Mouse (Mus musculus): ENCODE results near the gene Hs1bp3.

Hs1bp3 gene

GRCm38 (mm10) chr12:8301011-8301814 lies 12.0 kb upstream of the Hs1bp3 start:
- DNase-seq (ENCODE audit: low read depth in 1 of 2, low spot score in 2 of 2): no peak

DNA sequence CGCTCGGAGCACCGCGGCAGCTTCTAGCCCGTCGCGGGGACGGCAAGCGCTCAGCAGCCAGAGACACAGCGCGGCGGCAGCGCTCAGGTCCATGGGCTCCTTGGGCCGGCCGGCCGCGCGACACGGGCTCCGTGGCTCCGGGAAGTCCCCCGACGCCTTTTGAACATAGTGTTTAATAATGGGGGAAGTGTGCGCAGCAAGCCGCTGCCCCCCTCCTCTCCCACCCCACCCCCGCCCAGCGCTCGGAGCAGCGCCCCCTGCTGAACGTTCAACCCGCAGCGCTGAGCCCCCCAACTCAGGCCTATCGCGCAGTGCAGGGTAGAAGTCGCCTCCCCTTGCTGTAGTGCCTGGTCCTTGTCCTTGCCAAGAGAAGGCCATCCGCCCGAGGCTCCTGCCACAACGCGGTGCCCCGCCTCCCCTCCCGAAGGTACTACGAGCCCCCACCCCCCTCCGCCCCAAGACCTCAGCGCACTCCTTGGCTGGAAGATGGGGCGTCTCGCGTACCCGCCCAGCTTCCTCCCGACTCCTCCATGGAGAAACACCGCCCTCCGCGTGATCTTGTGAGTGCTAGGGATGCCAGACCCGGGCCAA lies 11.3 kb upstream of the Hs1bp3 start, which contains the start of gene Gdf7:
Gene Gdf7, minus strand, starts transcription at position 114 of the 591 bp plus-strand sequence.
- DNase-seq (ENCODE audit: low read depth in 1 of 2, low spot score in 2 of 2): no peak

- DNase-seq (ENCODE audit: low read depth in 1 of 2, low spot score in 2 of 2): no peak
Observed at GRCm38 (mm10) chr12:8305258-8305657, 8.0 kb upstream of the Hs1bp3 start.

GRCm38 (mm10) chr12:8306432-8306831 lies 6.8 kb upstream of the Hs1bp3 start:
- DNase-seq (ENCODE audit: low read depth in 1 of 2, low spot score in 2 of 2): peak in 1 of 2 experiments; percentile 23

GRCm38 (mm10) chr12:8306910-8307309 lies 6.3 kb upstream of the Hs1bp3 start:
- DNase-seq (ENCODE audit: low read depth in 1 of 2, low spot score in 2 of 2): no peak

DNA sequence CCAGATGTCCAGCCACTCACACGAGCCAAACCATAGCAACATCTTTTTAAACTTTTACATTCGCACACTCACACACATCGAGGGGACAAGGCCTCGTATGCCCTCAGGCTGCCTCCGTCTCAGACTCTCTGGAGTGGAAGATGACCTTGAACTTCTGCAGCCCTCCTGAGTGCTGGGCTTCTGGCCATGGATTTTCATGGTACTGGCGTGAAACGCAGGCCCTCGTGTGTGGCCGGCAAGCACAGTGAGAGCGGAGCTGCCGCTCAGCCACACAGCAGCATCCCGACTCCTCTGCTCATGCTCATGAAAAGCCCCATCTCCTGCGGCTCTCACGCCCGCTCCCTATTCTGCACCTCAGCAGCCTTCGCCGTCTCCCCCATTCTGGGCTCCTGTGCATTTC lies 2.2 kb upstream of the Hs1bp3 start:
- DNase-seq (ENCODE audit: low read depth in 1 of 2, low spot score in 2 of 2): no peak

DNA sequence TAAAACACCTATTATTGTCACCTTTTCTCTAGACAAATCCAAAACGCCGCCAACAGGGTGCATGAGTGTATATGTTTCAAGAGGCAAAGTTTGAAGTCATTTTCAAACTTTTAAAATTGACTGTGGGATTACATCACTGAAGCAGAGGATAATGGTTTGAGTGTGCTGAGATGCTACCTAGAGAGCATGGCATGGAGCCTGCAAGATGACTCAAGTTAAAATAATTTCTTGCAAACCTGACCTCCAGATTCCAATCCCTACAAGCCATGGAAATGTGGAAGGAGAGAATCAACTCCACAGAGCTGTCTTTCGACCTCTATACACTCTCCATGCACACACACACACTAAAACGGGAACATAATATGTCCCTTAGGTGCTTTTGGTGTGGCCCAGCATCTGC lies 966 bp upstream of the Hs1bp3 start:
- DNase-seq (ENCODE audit: low read depth in 1 of 2, low spot score in 2 of 2): no peak

DNA sequence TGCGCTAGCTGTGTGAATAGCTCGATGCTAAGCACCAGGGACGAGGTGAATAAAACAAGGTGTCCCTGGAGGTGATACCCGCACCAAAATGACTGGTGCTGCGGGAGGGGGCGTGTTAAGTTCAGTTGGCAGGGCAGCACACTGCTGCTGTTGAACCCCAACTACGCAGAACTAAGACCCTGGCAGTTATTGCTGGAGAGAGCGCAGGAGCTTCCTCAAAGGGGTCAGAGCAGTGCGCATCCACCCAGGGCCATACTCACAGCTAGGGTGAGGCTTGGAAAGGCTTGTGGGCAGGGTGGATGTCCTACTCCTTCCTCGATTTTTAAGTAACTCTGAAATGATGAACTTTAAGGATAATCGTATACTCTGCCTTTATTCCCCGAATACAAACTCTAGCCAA lies 541 bp downstream of the Hs1bp3 start:
- DNase-seq (ENCODE audit: low read depth in 1 of 2, low spot score in 2 of 2): no peak

- no peak for DNase-seq (ENCODE audit: low read depth in 1 of 2, low spot score in 2 of 2)
Observed at GRCm38 (mm10) chr12:8316541-8316940, 3.3 kb downstream of the Hs1bp3 start.

DNA sequence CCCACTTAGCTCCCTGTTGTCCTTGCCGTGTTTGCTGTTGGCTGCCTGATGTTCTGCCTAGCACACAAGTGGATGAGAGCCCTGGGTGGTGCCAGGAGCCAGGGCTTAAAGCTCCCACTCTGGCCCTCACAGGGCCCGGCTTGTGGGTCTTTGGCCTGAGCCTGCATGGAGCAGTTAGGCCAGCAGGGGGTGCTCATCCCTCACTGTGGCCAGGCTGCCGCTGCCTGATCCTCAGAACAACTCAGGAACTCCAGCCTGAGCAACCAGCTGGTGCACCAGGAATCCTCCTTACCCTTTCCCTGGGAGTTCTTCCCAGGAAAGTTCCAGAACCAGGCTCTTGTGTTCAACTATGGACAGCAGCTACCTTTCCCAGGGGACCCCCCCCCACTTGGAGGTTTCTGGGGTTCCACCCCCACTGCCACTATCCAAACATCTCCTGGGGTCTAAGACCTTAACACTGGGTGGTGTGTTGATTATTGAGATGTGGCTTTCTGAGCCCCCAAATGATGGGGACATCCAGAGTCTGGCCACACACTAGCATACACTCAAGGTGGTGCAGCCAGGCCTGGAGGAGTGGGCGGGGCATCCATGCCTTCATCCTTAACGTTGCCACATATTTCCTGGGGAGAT lies 7.0 kb downstream of the Hs1bp3 start:
- DNase-seq (ENCODE audit: low read depth in 1 of 2, low spot score in 2 of 2): peak in 1 of 2 experiments; percentile 66

DNA sequence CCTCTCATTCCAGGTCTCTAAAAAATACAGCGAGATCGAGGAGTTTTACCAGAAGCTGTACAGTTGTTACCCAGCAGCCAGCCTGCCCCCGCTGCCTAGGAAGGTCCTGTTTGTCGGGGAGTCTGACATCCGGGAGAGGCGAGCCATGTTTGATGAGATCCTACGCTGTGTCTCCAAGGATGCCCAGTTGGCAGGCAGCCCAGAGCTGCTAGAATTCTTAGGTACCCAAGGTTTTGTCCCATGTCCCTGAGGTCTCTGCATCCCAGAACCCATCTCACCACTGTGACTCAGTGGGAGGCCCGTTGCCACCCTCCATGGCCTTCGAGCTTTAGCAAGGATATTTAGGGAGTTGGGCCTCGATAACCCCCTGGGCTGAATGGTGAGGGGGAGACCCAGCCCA lies 8.3 kb downstream of the Hs1bp3 start:
- DNase-seq (ENCODE audit: low read depth in 1 of 2, low spot score in 2 of 2): no peak

DNA sequence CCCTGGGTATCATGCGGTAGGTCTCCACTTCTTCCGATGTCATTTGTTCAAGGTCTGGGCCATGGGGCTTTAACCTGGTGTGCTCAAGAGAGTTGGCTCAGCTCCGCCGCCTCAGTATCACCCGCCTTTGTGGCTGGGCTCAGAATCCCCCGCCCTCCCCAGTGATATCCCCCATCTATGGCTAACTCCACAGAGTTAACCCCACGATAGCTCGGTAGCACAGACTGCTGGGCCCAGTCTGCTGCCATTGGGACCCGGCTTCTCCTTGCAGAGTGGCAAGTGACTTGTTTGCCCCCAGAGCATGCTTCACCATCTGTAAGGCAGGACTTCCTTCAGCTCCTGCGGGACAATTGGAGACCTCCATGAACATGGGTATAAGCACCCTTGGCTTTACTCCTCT lies 10.9 kb downstream of the Hs1bp3 start:
- DNase-seq (ENCODE audit: low read depth in 1 of 2, low spot score in 2 of 2): no peak

DNA sequence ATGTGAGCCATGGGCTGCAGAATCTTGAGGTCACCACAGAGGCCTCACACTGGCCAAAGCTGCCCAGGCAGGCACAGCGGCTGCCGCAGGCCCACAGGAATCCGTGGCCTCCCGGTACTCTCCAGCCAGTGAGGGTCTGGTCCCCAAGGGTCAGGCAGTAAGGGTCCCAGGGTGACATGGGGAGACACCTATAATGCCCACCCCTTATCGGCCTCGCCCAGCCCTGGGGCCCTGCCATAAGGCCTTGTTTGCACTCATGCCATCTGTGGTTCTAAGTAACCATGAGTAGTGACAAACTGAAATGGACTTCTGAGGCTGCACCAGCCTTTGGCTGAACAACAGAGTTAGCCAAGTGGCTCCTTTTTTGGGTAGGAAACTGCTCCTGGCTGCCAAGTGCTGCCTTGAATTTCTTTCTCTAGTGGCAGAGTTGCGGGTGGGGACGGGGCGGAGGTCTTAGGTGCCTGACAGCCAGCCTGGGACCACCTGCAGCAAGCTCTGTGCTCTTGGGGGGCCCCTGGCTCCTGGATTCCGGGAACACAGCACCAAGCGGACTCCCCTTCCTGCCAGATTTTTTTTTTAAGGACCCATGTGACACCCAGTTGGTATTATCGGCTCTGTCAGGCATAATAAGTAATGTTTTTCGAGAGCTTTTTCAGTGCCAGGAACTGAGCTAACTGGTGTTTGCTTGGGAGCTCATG lies 12.2 kb downstream of the Hs1bp3 start:
- no peak for DNase-seq (ENCODE audit: low read depth in 1 of 2, low spot score in 2 of 2)

DNA sequence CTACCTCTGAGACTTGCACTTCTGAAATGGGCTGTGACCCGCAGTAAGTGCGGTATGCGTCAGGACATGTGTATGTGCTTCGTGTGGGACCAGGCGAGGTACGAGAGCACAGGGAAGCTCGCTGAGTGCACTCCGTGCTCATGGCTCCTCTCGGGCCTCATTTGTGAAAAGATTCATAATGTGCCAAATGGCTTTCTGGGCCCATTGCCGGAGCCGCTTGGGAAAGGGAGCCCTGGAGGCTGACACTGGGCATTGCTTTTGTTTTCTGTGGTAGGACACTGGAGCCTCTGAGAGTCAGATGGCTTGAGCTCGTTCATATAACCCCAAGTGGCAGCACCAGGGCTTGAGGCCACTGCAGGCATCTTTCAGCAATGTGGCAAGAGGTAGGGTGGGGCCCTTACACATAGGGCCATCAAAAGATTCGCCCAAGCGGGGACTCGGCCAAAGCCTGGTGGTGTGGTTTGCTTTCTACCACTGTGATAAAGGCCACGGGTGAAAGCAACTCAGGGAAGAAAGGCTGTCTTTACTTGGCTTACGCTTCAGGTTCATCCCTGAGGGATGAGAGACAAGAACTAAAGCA lies 12.8 kb downstream of the Hs1bp3 start:
- no peak for DNase-seq (ENCODE audit: low read depth in 1 of 2, low spot score in 2 of 2)

DNA sequence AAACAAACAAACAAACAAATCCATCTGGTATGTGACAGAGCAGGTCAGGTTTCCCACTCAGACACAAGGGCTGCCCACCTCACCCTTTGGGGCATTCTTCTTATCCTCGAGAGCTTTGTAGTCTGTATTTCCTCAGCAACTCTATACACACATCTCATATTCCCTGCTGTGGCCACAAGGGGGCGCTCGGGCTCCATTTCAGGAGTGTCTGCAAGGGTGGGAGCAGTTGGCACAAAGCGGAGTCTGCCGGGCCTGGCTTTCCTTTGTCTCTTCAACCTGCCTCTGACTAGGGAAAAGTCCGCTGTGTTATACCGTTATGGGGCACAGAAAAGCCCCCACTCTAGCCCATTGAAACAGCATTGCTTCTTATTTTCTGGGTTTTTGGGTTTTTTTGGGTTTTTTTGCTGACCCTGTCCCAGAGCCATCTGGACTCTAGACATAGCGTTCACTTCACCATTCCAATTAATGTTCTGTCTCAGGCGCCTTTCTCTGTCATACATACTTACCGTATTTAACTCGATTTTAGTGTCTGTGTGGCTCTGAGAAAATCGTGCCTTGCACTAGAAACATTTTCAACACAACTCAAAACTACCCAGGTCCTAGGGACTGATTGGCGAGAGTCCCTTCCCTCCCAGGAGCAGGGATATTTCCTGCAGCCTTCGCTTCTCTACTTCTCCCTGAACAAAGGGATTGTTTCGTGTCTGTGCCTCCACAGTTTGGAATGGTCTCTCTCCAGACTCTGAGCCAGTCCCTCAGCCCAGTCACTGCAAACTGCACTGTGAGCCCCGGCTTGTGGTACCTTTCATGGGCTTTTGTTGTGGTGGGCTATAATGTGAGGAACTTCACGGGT lies 13.8 kb downstream of the Hs1bp3 start:
- DNase-seq (ENCODE audit: low read depth in 1 of 2, low spot score in 2 of 2): peak; percentile 66 to 80

GRCm38 (mm10) chr12:8327675-8328053 lies 14.4 kb downstream of the Hs1bp3 start:
- no peak for DNase-seq (ENCODE audit: low read depth in 1 of 2, low spot score in 2 of 2)

- DNase-seq (ENCODE audit: low read depth in 1 of 2, low spot score in 2 of 2): no peak
Observed at GRCm38 (mm10) chr12:8329236-8329635, 16.0 kb downstream of the Hs1bp3 start.

DNA sequence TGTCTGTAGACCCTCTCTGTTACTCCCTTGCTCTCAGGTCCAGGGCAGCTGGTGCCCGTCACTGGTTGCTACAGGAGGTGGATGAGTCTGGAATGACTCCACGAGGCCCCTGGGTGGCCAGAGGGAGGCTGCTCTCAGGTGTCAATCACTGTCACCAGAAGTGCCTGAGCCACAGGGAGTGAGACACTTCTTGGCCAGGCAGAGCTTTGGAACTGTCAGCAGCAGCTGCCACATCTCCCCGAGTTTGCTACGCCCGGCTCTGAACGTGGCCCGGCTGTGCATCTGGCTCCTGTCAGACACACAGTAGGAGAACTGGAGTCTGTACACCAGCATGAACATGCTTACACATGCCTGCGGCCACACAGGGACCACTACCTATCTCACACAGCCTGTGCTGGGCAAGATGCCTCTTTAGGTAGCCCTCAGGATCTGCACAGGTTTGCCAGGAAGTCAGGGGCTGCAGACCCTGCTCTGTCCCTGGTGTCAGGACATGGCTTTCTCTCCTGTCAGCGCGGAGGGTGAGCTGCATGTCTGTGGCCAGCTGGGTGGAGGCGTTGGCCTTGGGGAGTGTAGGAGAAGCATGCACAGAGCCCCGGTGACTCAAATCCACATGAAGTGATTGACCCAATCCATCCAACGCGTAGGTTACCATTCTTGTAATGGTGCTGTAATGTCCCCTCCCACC lies 18.4 kb downstream of the Hs1bp3 start:
- no peak for DNase-seq (ENCODE audit: low read depth in 1 of 2, low spot score in 2 of 2)

GRCm38 (mm10) chr12:8332174-8332542 lies 18.9 kb downstream of the Hs1bp3 start:
- no peak for DNase-seq (ENCODE audit: low read depth in 1 of 2, low spot score in 2 of 2)

DNA sequence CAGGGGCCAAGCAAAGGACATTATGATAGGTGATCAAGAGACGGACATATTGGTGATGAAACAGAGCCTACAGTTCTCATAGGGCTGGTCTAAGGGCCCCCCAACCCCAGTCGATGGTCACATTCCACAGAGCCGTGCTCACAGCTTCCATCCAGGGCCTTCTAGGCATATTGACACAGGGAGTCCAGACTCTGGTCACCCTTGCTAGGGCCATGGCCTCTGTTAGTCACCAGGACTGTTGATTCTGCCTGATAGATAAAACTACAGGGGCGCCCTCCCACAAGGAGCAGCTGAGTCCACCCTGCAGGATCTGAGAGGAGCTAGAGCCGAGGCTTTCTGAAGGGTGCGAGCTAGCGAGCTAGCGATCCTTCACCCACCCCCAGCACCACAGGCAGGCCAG lies 20.4 kb downstream of the Hs1bp3 start:
- DNase-seq (ENCODE audit: low read depth in 1 of 2, low spot score in 2 of 2): no peak
